Mouse (Mus musculus): ENCODE data around the gene Pitpnm1. TPM values are rescaled to one million over a fixed set of nuclear protein-coding genes. Genes with fewer than 3 reads are reported as not detected.
"Not testable (repeated sequence)": the region's sequence is repeated elsewhere in the genome, so short reads cannot be mapped to it uniquely, and the experiment has no call there.

The Pitpnm1 gene
- total RNA-seq, 2 experiments from 2014 or later = 176 to 181 TPM

- DNase-seq (ENCODE audit: extremely low spot score in 1 of 2, low spot score in 1 of 2) = not testable (repeated sequence)
Observed at GRCm38 (mm10) chr19:4135229-4135962, 35.6 kb downstream of the Pitpnm1 start.

- not testable (repeated sequence) for DNase-seq (ENCODE audit: extremely low spot score in 1 of 2, low spot score in 1 of 2)
Observed at GRCm38 (mm10) chr19:4135963-4136345, 36.2 kb downstream of the Pitpnm1 start.

- DNase-seq (ENCODE audit: extremely low spot score in 1 of 2, low spot score in 1 of 2) = no peak
Observed at GRCm38 (mm10) chr19:4136463-4136862, 36.7 kb downstream of the Pitpnm1 start.

- DNase-seq (ENCODE audit: extremely low spot score in 1 of 2, low spot score in 1 of 2) = no peak
Observed at GRCm38 (mm10) chr19:4137913-4138312, 38.1 kb downstream of the Pitpnm1 start.

GRCm38 (mm10) chr19:4139446-4139845, 39.6 kb downstream of the Pitpnm1 start, which contains the start of gene Gpr152:
TSS of gene Gpr152 (plus strand) at chr19:4139787.
- DNase-seq (ENCODE audit: extremely low spot score in 1 of 2, low spot score in 1 of 2) = no peak

GRCm38 (mm10) chr19:4140147-4140546, 40.3 kb downstream of the Pitpnm1 start:
- DNase-seq (ENCODE audit: extremely low spot score in 1 of 2, low spot score in 1 of 2) = no peak

GRCm38 (mm10) chr19:4142416-4143173, 42.8 kb downstream of the Pitpnm1 start:
- DNase-seq (ENCODE audit: extremely low spot score in 1 of 2, low spot score in 1 of 2) = no peak

GRCm38 (mm10) chr19:4143759-4144268, 44.0 kb downstream of the Pitpnm1 start, which contains the start of gene Cabp4:
TSS of gene Cabp4 (minus strand) at chr19:4144033.
- no peak for DNase-seq (ENCODE audit: extremely low spot score in 1 of 2, low spot score in 1 of 2)

- DNase-seq (ENCODE audit: extremely low spot score in 1 of 2, low spot score in 1 of 2) = no peak
Observed at GRCm38 (mm10) chr19:4144550-4145498, 45.0 kb downstream of the Pitpnm1 start.

- DNase-seq (ENCODE audit: extremely low spot score in 1 of 2, low spot score in 1 of 2) = no peak
Observed at GRCm38 (mm10) chr19:4145936-4146335, 46.1 kb downstream of the Pitpnm1 start.

GRCm38 (mm10) chr19:4146366-4147021, 46.7 kb downstream of the Pitpnm1 start:
- no peak for DNase-seq (ENCODE audit: extremely low spot score in 1 of 2, low spot score in 1 of 2)

GRCm38 (mm10) chr19:4147022-4147405, 47.2 kb downstream of the Pitpnm1 start:
- no peak for DNase-seq (ENCODE audit: extremely low spot score in 1 of 2, low spot score in 1 of 2)

GRCm38 (mm10) chr19:4147782-4148490, 48.1 kb downstream of the Pitpnm1 start:
- no peak for DNase-seq (ENCODE audit: extremely low spot score in 1 of 2, low spot score in 1 of 2)

GRCm38 (mm10) chr19:4148491-4148806, 48.7 kb downstream of the Pitpnm1 start, which contains the start of gene Coro1b:
TSS of gene Coro1b (plus strand) at chr19:4148619.
- peak; percentile 92 to 93 for DNase-seq (ENCODE audit: extremely low spot score in 1 of 2, low spot score in 1 of 2)

GRCm38 (mm10) chr19:4148819-4149218, 49.0 kb downstream of the Pitpnm1 start:
- DNase-seq (ENCODE audit: extremely low spot score in 1 of 2, low spot score in 1 of 2) = no peak

- no peak for DNase-seq (ENCODE audit: extremely low spot score in 1 of 2, low spot score in 1 of 2)
Observed at GRCm38 (mm10) chr19:4149283-4149682, 49.5 kb downstream of the Pitpnm1 start.

GRCm38 (mm10) chr19:4149764-4150461, 50.1 kb downstream of the Pitpnm1 start:
- no peak for DNase-seq (ENCODE audit: extremely low spot score in 1 of 2, low spot score in 1 of 2)

Data from layer of hippocampus, postnatal 25 days (tissue).